Mouse (Mus musculus): ENCODE measurements at regions not wholly inside any gene's neighbourhood (a gene's known extent, or its start where the extent isn't known, plus 50 kb on each side); places are given as distances from the start of the nearest gene placed in this dataset.

DNA sequence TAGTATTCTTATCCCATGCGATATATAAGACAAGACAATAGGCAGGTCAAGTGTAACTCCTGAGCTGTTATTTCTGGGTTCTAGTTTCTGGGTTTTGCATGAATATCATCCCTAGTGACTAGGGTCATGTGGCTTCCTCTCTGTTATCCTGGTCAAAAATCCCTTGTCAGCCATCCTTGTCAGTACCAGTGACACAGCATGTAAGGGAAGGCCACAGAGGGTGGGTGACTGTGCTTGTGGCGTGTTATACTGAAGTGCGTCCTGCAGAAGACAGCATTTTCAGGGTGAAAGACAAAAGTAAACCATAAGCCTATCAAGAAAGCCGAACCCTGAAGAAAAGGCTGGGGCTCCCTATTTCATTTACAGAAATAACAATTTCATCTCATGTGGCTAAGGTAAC lies 50.7 kb upstream of the Echdc3 start:
- DNase-seq (ENCODE audit: low spot score in 2 of 2) = no peak

DNA sequence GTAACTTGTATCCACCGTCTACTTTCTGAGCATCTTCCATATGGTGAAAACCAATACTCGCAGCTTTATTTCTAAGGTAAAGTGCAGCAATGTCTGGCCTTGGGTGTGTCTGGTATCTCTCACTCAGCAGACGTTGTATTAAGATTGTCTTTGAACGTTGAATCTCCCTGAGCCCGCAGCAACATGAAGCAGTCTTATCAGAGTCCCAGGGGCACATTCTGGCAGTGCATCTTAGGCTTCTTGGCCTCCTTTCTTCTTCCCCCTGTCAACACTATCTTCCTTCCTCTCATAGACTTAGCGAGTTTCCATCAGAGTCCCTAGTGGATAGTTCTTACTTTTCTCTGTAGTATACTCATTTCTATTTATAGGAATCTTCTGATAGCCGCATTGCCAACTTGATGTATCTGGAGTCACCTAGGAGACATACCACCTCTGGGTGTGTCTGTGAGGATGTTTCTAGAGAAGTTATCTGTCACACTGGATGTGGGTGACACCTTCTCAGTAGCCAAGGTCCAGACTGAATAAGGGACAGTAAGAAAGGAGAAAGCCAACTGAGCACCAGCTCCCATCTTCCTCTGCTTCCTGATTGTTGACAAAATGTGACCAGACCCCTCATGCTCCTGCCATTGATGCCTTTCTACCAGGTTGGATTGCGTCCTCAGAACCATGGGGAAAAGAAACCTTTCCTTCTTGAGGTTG lies 51.4 kb upstream of the Echdc3 start:
- no peak for DNase-seq (ENCODE audit: low spot score in 2 of 2)

DNA sequence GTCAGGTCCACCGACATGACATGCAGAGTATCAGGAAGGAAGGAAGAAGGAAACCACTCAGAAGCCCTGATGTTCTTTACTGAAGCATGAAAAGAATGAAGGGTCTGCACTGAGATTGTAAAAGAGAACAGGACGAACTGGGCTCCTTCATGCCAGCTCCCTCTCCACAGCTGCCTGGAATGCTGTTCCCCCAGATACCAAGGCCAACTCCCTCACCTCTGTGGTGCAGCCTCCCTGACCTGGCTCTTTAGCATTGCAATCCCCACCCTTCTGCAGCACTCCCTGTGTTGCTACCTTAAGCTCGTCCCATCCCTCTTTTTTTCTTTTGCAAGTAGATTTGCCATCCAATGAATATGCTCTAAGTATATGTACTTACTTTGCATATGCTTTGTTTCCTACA lies 52.3 kb upstream of the Echdc3 start:
- DNase-seq (ENCODE audit: low spot score in 2 of 2) = no peak

DNA sequence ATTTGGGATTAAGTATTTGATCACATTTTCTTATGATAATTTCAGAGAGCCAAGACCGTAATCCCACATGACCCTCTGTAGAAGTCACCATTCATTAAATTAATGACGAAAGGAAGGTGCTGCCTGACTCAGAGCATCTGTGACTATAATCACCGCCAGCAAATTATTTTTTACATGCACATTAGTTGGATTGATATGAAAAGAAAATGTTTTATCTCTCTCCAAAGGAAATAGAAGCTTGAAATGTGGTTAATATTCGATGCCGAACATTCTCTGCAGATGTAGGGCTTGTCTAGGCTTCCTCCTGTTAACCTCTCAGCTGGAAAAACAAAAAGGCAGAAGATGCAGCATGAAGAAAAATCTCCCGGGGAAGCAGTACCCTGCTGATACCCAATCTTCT lies 54.2 kb upstream of the Echdc3 start:
- DNase-seq (ENCODE audit: low spot score in 2 of 2) = no peak

DNA sequence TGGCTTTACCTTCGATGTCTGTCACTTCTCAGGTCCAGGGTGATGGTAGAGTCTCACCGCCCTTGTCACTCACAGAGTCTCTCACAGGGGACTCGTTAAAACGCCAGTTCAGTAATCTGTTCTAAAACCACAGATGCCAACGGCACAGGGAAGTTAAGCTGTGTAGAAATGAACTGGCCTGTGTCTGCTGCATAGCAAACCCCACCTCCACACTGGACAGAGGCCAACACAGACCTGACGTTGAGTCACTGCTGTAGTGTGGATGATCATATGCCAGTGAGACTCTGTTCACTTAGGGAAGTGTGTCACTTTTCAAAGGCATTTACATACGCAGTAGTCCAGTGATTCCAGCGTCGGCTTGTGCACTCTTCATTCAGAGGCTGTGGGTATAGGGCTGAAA lies 54.7 kb upstream of the Echdc3 start:
- DNase-seq (ENCODE audit: low spot score in 2 of 2) = peak; percentile 22 to 27

DNA sequence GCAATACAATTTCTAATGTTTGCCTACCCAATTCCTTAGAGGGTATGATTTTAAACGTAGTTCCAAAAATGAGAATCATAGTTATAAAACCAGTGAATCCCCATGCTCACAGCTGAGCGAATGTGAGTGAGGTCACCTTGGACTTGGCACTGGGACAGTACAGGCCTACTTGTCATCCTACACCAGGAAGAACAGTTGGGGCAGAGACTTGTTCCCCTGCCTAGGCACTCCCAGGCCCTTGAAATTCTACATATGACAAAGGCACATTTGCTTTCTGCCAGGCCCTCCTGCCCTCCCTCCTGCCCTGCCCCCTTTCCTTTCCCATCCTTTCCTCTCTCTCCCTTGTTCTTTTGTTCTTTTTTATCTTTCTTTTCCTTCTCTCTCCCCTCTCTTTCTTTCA lies 50.0 kb upstream of the Usp6nl start:
- no peak for DNase-seq (ENCODE audit: low spot score in 2 of 2)

Measured in frontal cortex, postnatal 25 days (tissue).